Mouse (Mus musculus) inflammation-experienced regulatory T-cells (primary cell): ENCODE results near the gene Creb1. TPM values are rescaled to one million over a fixed set of nuclear protein-coding genes. Genes with fewer than 3 reads are reported as not detected.

Source experiments
- polyA plus RNA-seq, 2 experiments: library from polyadenylated mRNA; unstranded; fragments of 100-300 nt; shearing (Covaris generic); gene quantifications; one replicate each; pipeline ENCODE4 v1.2.1; 2017

The Creb1 gene
- 10 to 100 TPM; 66.7 to 68.0 TPM for polyA plus RNA-seq

GRCm38 (mm10) chr1:64532589-64533470 is at the start of gene Creb1:
Gene Creb1, plus strand, starts transcription at chr1:64532645.

DNA sequence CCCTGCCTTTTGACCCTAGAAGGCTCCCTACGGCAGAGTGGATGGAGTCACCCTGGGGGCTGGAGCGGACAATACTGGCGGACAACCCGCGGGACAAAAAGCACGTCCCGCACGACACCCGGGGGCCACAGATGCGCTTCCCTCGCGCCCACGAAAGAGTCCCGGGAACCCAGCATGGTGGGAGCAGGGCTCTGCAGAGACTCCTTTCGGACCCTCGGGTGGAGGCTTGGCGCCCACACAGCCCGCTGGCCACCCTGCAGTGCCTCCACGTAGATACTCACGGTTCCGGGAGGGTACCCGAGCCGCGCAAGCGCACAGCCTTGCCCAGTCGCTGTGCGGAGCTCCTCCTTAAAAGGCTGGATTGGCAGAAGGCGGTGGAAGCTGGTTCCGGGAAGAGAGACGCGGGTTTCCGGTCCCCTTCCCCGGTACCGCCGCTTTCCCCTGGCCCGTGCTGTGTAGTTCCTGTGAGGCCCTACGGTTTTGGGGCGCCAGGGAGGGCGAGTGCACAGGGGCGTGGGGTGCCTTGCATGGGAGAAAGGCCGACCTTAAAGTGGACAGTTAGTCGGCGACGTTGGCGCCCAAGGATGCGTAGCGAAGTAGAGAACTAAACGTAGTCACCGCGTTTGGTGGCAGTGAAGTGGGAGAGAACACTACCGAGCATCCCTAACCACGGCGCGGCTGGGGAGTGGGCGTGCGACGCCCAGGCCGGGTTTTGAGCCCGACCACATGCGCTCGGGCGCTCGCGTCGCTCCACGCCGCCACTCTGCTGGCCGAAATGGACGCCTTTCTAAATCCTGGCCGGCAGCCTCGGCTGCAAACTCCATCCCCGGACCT is 84.7 kb downstream of the Creb1 start, which contains the start of gene Mettl21a:
Gene Mettl21a, minus strand, starts transcription at position 362 of the 834 bp plus-strand sequence.

Other genes starting within 250 kb of the Creb1 start
- 10 to 100 TPM; 27.2 to 33.6 TPM for gene Mettl21a, start 84.6 kb downstream of the Creb1 start, polyA plus RNA-seq
- gene Ccnyl1, start 157.8 kb downstream of the Creb1 start, polyA plus RNA-seq = 10 to 100 TPM in 1 of 2 experiments, 1 to 10 TPM in 1; 3.1 to 10.6 TPM
- gene Fzd5, start 205.1 kb downstream of the Creb1 start, polyA plus RNA-seq = under 1 TPM; 0.42 to 0.80 TPM